Mouse (Mus musculus) left cerebral cortex, adult 11 months (tissue): ENCODE results near the gene Wfdc5.
"Not testable (repeated sequence)": the region's sequence is repeated elsewhere in the genome, so short reads cannot be mapped to it uniquely, and the experiment has no call there.

Experiments used
- DNase-seq: peaks from one replicate; pipeline ENCODE4 v3.0.0; 2022; ENCODE audit warnings: low spot score

The Wfdc5 gene

GRCm38 (mm10) chr2:164182692-164183255 lies at the start of gene Wfdc5:
TSS of gene Wfdc5 (minus strand) at chr2:164182742.
- DNase-seq = no peak

GRCm38 (mm10) chr2:164228361-164229070 lies 46.0 kb upstream of the Wfdc5 start:
- no peak for DNase-seq

GRCm38 (mm10) chr2:164221522-164221921 lies 39.0 kb upstream of the Wfdc5 start, which contains the start of gene Wfdc15b:
TSS of gene Wfdc15b (minus strand) at chr2:164221660.
- no peak for DNase-seq

GRCm38 (mm10) chr2:164219295-164219694 lies 36.8 kb upstream of the Wfdc5 start:
- no peak for DNase-seq

GRCm38 (mm10) chr2:164212711-164213110 lies 30.2 kb upstream of the Wfdc5 start:
- peak; percentile 3 for DNase-seq

GRCm38 (mm10) chr2:164210892-164211291 lies 28.4 kb upstream of the Wfdc5 start:
- DNase-seq = no peak

- no peak for DNase-seq
Measured at GRCm38 (mm10) chr2:164206676-164207075, 24.1 kb upstream of the Wfdc5 start.

- DNase-seq = not testable (repeated sequence)
Measured at GRCm38 (mm10) chr2:164206011-164206410, 23.5 kb upstream of the Wfdc5 start.

GRCm38 (mm10) chr2:164199626-164200327 lies 17.2 kb upstream of the Wfdc5 start, which contains the start of gene Wfdc15a:
TSS of gene Wfdc15a (minus strand) at chr2:164200130.
- DNase-seq = no peak

GRCm38 (mm10) chr2:164196700-164196990 lies 14.1 kb upstream of the Wfdc5 start:
- no peak for DNase-seq

GRCm38 (mm10) chr2:164195971-164196699 lies 13.6 kb upstream of the Wfdc5 start:
- no peak for DNase-seq

GRCm38 (mm10) chr2:164194959-164195630 lies 12.6 kb upstream of the Wfdc5 start:
- DNase-seq = no peak

GRCm38 (mm10) chr2:164192279-164192678 lies 9.7 kb upstream of the Wfdc5 start:
- no peak for DNase-seq

GRCm38 (mm10) chr2:164190576-164190975 lies 8.0 kb upstream of the Wfdc5 start, which contains the start of gene Wfdc12:
TSS of gene Wfdc12 (minus strand) at chr2:164190608.
- DNase-seq = no peak

GRCm38 (mm10) chr2:164188722-164189121 lies 6.2 kb upstream of the Wfdc5 start:
- no peak for DNase-seq

- DNase-seq = no peak
Measured at GRCm38 (mm10) chr2:164184145-164184719, 1.7 kb upstream of the Wfdc5 start.

- DNase-seq = no peak
Measured at GRCm38 (mm10) chr2:164183340-164183739, 798 bp upstream of the Wfdc5 start.

- DNase-seq = no peak
Measured at GRCm38 (mm10) chr2:164180770-164181169, 1.8 kb downstream of the Wfdc5 start.

- DNase-seq = no peak
Measured at GRCm38 (mm10) chr2:164180124-164180523, 2.4 kb downstream of the Wfdc5 start.

- DNase-seq = no peak
Measured at GRCm38 (mm10) chr2:164177831-164178230, 4.7 kb downstream of the Wfdc5 start.

- no peak for DNase-seq
Measured at GRCm38 (mm10) chr2:164175850-164176249, 6.7 kb downstream of the Wfdc5 start.
